Mouse (Mus musculus): ENCODE measurements around the gene P3h4.

P3h4 gene

GRCm38 (mm10) chr11:100414021-100414913 is at the start of gene P3h4:
TSS of gene P3h4 (minus strand) at chr11:100414836.
- DNase-seq (ENCODE audit: low read depth, low spot score), result peak; percentile 69

GRCm38 (mm10) chr11:100462699-100463098 is 48.1 kb upstream of the P3h4 start:
- no peak for DNase-seq (ENCODE audit: low read depth, low spot score)

- DNase-seq (ENCODE audit: low read depth, low spot score), result no peak
These were observed 43.1 kb upstream of the P3h4 start for GRCm38 (mm10) chr11:100457711-100458110.

GRCm38 (mm10) chr11:100457247-100457646 is 42.6 kb upstream of the P3h4 start:
- DNase-seq (ENCODE audit: low read depth, low spot score), result no peak

GRCm38 (mm10) chr11:100442625-100443024 is 28.0 kb upstream of the P3h4 start:
- no peak for DNase-seq (ENCODE audit: low read depth, low spot score)

GRCm38 (mm10) chr11:100441797-100442196 is 27.2 kb upstream of the P3h4 start, which contains the start of the genes Nt5c3b and Klhl10:
TSS of gene Nt5c3b (minus strand) at chr11:100441808.
TSS of gene Klhl10 (plus strand) at chr11:100441917.
- DNase-seq (ENCODE audit: low read depth, low spot score), result no peak

GRCm38 (mm10) chr11:100440691-100441522 is 26.3 kb upstream of the P3h4 start:
- DNase-seq (ENCODE audit: low read depth, low spot score), result peak; percentile 70

GRCm38 (mm10) chr11:100437901-100438300 is 23.3 kb upstream of the P3h4 start:
- no peak for DNase-seq (ENCODE audit: low read depth, low spot score)

GRCm38 (mm10) chr11:100435678-100436246 is 21.1 kb upstream of the P3h4 start:
- DNase-seq (ENCODE audit: low read depth, low spot score), result no peak

GRCm38 (mm10) chr11:100432002-100432401 is 17.4 kb upstream of the P3h4 start:
- DNase-seq (ENCODE audit: low read depth, low spot score), result no peak

GRCm38 (mm10) chr11:100430052-100430451 is 15.4 kb upstream of the P3h4 start:
- no peak for DNase-seq (ENCODE audit: low read depth, low spot score)

GRCm38 (mm10) chr11:100428612-100429199 is 14.1 kb upstream of the P3h4 start:
- DNase-seq (ENCODE audit: low read depth, low spot score), result no peak

GRCm38 (mm10) chr11:100426820-100427219 is 12.2 kb upstream of the P3h4 start:
- DNase-seq (ENCODE audit: low read depth, low spot score), result no peak

- peak; percentile 47 for DNase-seq (ENCODE audit: low read depth, low spot score)
These were observed 11.2 kb upstream of the P3h4 start for GRCm38 (mm10) chr11:100425851-100426250.

- DNase-seq (ENCODE audit: low read depth, low spot score), result no peak
These were observed 9.2 kb upstream of the P3h4 start for GRCm38 (mm10) chr11:100423836-100424235.

GRCm38 (mm10) chr11:100421537-100421936 is 6.9 kb upstream of the P3h4 start:
- DNase-seq (ENCODE audit: low read depth, low spot score), result no peak

- no peak for DNase-seq (ENCODE audit: low read depth, low spot score)
These were observed 532 bp upstream of the P3h4 start, which contains the start of gene Fkbp10 for GRCm38 (mm10) chr11:100414914-100415822. TSS of gene Fkbp10 (plus strand) at chr11:100415697.

GRCm38 (mm10) chr11:100413541-100413940 is 1.1 kb downstream of the P3h4 start:
- no peak for DNase-seq (ENCODE audit: low read depth, low spot score)

GRCm38 (mm10) chr11:100411736-100412135 is 2.9 kb downstream of the P3h4 start:
- DNase-seq (ENCODE audit: low read depth, low spot score), result no peak

GRCm38 (mm10) chr11:100409686-100410085 is 5.0 kb downstream of the P3h4 start:
- DNase-seq (ENCODE audit: low read depth, low spot score), result no peak

Data from retina, postnatal 7 days (tissue).